Mouse (Mus musculus) lung, embryonic 16.5 days (tissue): Measurements from ENCODE around the gene Ly6c2. TPM values are rescaled to one million over a fixed set of nuclear protein-coding genes. Genes with fewer than 3 reads are reported as not detected.

Source experiments
- polyA plus RNA-seq: library from polyadenylated mRNA; unstranded; fragments of >200 nt; fragmentation: Nextera tagmentation; extraction: Ambion mirVana; gene quantifications from 2 replicates; pipeline ENCODE4 v1.2.1, GENCODE M21; 2015

Ly6c2 gene
- polyA plus RNA-seq, 1 experiment from 2014 or later, result 5.3 TPM

Other genes with a start within 250 kb of the Ly6c2 start
- gene 2010109I03Rik, start 214.9 kb downstream of the Ly6c2 start, polyA plus RNA-seq, result 0.10 and 0.33 TPM in 2 replicates
- gene Ly6i, start 128.5 kb downstream of the Ly6c2 start, polyA plus RNA-seq, result 0.19 and 0.34 TPM in 2 replicates
- 12.9 and 19.2 TPM in 2 replicates for gene Ly6a, start 113.9 kb downstream of the Ly6c2 start, polyA plus RNA-seq
- gene Ly6c1, start 63.1 kb downstream of the Ly6c2 start, polyA plus RNA-seq, result 28.9 and 36.2 TPM in 2 replicates
- not detected in 2 replicates for gene Ly6g, start 43.3 kb upstream of the Ly6c2 start, polyA plus RNA-seq
- 0.10 and 0.28 TPM in 2 replicates for gene BC025446, start 104.4 kb upstream of the Ly6c2 start, polyA plus RNA-seq
- gene Ly6f, start 156.5 kb upstream of the Ly6c2 start, polyA plus RNA-seq, result not detected in 2 replicates